Mouse (Mus musculus) CH12.LX (cell line): ENCODE data around the gene H1f0. TPM values are rescaled to one million over a fixed set of nuclear protein-coding genes. Genes with fewer than 3 reads are reported as not detected.
A peak's percentile ranks its signal among the peaks of the same experiment; 100 is the strongest.

ENCODE experiments used
- DNase-seq: peaks from one replicate; pipeline ENCODE4 v3.0.0-alpha.2; 2013; ENCODE audit errors: extremely low read depth
- H3K27ac ChIP-seq: 2 replicates; pipeline ENCODE4 v1.5.1; 2012; ENCODE audit warnings: low read depth, mild to moderate bottlenecking, control low read depth, moderate library complexity; ENCODE audit not compliant: insufficient read depth
- H3K27me3 ChIP-seq: replicated peaks from 2 replicates; pipeline ENCODE3; 2012; ENCODE audit warnings: inconsistent platforms
- H3K36me3 ChIP-seq, 2 experiments: replicated peaks in 1 of 2; 2 replicates each; pipeline versions ENCODE3 to v1.6.1; 2012; ENCODE audit warnings: inconsistent platforms in 1 of 2, low read length in 1 of 2, mild to moderate bottlenecking in 1 of 2, mixed read lengths in 1 of 2, moderate library complexity in 1 of 2; ENCODE audit not compliant: control insufficient read depth in 1 of 2, insufficient read depth in 1 of 2
- H3K4me1 ChIP-seq, 2 experiments: 2 replicates each; pipeline ENCODE4 v1.6.1; 2012; ENCODE audit warnings: inconsistent platforms in 1 of 2, moderate library complexity in 1 of 2; ENCODE audit not compliant: insufficient read depth in 2 of 2, control insufficient read depth in 1 of 2
- H3K4me2 ChIP-seq: 2 replicates; pipeline ENCODE4 v1.6.1; 2012; ENCODE audit warnings: low read depth, mild to moderate bottlenecking, control low read depth; ENCODE audit not compliant: poor library complexity, insufficient read depth, severe bottlenecking
- H3K4me3 ChIP-seq, 3 experiments: fragments of 150-350 bp in 1 of 3; sonication (generic) in 1 of 3; replicated peaks in 1 of 3; 2 replicates each; pipeline versions ENCODE3 to v1.5.1; 2011 to 2012; ENCODE audit warnings: low read depth in 2 of 3, low read length in 2 of 3, mild to moderate bottlenecking in 2 of 3, moderate library complexity in 2 of 3, control low read depth in 1 of 3, improper control_type of control experiment in 1 of 3, inconsistent platforms in 1 of 3, mixed read lengths in 1 of 3; ENCODE audit not compliant: poor library complexity in 1 of 3
- H3K79me2 ChIP-seq: replicated peaks from 2 replicates; pipeline ENCODE4 v1.6.1; 2012; ENCODE audit warnings: mild to moderate bottlenecking, moderate library complexity; ENCODE audit not compliant: control insufficient read depth, poor library complexity, insufficient read depth, severe bottlenecking; ENCODE audit errors: extremely low read depth
- H3K9ac ChIP-seq: 2 replicates; pipeline ENCODE4 v1.6.1; 2012; ENCODE audit warnings: low read depth, mild to moderate bottlenecking, control low read depth, moderate library complexity; ENCODE audit not compliant: insufficient read depth
- H3K9me3 ChIP-seq: replicated peaks from 2 replicates; pipeline ENCODE3; 2012; ENCODE audit warnings: low read length, inconsistent platforms, mixed read lengths
- BHLHE40 ChIP-seq: IDR thresholded peaks from 2 replicates; pipeline ENCODE4 v1.6.1; 2011; ENCODE audit warnings: mild to moderate bottlenecking, low read depth, low read length, improper control_type of control experiment
- CHD1 ChIP-seq: IDR thresholded peaks from 2 replicates; pipeline ENCODE4 v1.6.1; 2012; ENCODE audit warnings: low read depth, low read length, improper control_type of control experiment, inconsistent platforms
- CHD2 ChIP-seq: IDR thresholded peaks from 2 replicates; pipeline ENCODE4 v1.6.1; 2011; ENCODE audit warnings: low read length, improper control_type of control experiment
- CTCF ChIP-seq, 2 experiments: IDR thresholded peaks in 1 of 2; conservative IDR thresholded peaks in 1 of 2; 2 replicates each; pipeline ENCODE4 v1.5.1; 2011 to 2012; ENCODE audit warnings: low read depth in 2 of 2, low read length in 2 of 2, improper control_type of control experiment in 1 of 2, inconsistent platforms in 1 of 2, mild to moderate bottlenecking in 1 of 2, moderate library complexity in 1 of 2
- ELF1 ChIP-seq: IDR thresholded peaks from 2 replicates; pipeline ENCODE4 v1.6.1; 2014; ENCODE audit warnings: low read depth, mild to moderate bottlenecking, inconsistent platforms, low read length, improper control_type of control experiment
- EP300 ChIP-seq: IDR thresholded peaks from 2 replicates; pipeline ENCODE4 v1.6.1; 2011; ENCODE audit warnings: low read length, improper control_type of control experiment
- ETS1 ChIP-seq: conservative IDR thresholded peaks from 2 replicates; pipeline ENCODE4 v1.6.1; 2012; ENCODE audit warnings: low read depth, mild to moderate bottlenecking, inconsistent platforms, low read length, improper control_type of control experiment, moderate library complexity
- GABPA ChIP-seq: IDR thresholded peaks from 2 replicates; pipeline ENCODE4 v1.6.1; 2012; ENCODE audit warnings: low read depth, low read length, improper control_type of control experiment, inconsistent platforms; ENCODE audit not compliant: insufficient replicate concordance
- HCFC1 ChIP-seq: IDR thresholded peaks from 2 replicates; pipeline ENCODE4 v1.6.1; 2012; ENCODE audit warnings: low read depth, mild to moderate bottlenecking, inconsistent platforms, low read length, improper control_type of control experiment
- IRF4 ChIP-seq: IDR thresholded peaks from 2 replicates; pipeline ENCODE4 v1.6.1; 2014; ENCODE audit warnings: low read depth, mild to moderate bottlenecking, inconsistent platforms, low read length, improper control_type of control experiment
- KAT2A ChIP-seq: IDR thresholded peaks from 2 replicates; pipeline ENCODE4 v1.6.1; 2012; ENCODE audit warnings: low read length, improper control_type of control experiment, inconsistent platforms; ENCODE audit not compliant: insufficient replicate concordance
- MAX ChIP-seq: IDR thresholded peaks from 2 replicates; pipeline ENCODE4 v1.6.1; 2011; ENCODE audit warnings: low read length, improper control_type of control experiment
- MAZ ChIP-seq: IDR thresholded peaks from 2 replicates; pipeline ENCODE4 v1.6.1; 2012; ENCODE audit warnings: low read depth, mild to moderate bottlenecking, inconsistent platforms, low read length, improper control_type of control experiment, moderate library complexity
- MEF2A ChIP-seq: IDR thresholded peaks from 2 replicates; pipeline ENCODE4 v1.6.1; 2014; ENCODE audit warnings: low read depth, mild to moderate bottlenecking, inconsistent platforms, low read length, improper control_type of control experiment, borderline replicate concordance
- MXI1 ChIP-seq: IDR thresholded peaks from 2 replicates; pipeline ENCODE4 v1.6.1; 2011; ENCODE audit warnings: mild to moderate bottlenecking, low read depth, low read length, improper control_type of control experiment
- MYC ChIP-seq: IDR thresholded peaks from 2 replicates; pipeline ENCODE4 v1.6.1; 2011; ENCODE audit warnings: low read depth, mild to moderate bottlenecking, improper control_type of control experiment, low read length
- NELFE ChIP-seq: IDR thresholded peaks from 2 replicates; pipeline ENCODE4 v1.6.1; 2011; ENCODE audit warnings: low read depth, low read length, improper control_type of control experiment
- NRF1 ChIP-seq: IDR thresholded peaks from 2 replicates; pipeline ENCODE4 v1.6.1; 2014; ENCODE audit warnings: low read depth, mild to moderate bottlenecking, inconsistent platforms, low read length, improper control_type of control experiment, moderate library complexity
- POLR2A ChIP-seq: IDR thresholded peaks from 2 replicates; pipeline ENCODE4 v1.6.1; 2011; ENCODE audit warnings: low read depth, mild to moderate bottlenecking, improper control_type of control experiment, low read length
- POLR2AphosphoS2 ChIP-seq: IDR thresholded peaks from 2 replicates; pipeline ENCODE4 v1.6.1; 2011; ENCODE audit warnings: low read depth, low read length, improper control_type of control experiment
- RAD21 ChIP-seq: IDR thresholded peaks from 2 replicates; pipeline ENCODE4 v1.6.1; 2011; ENCODE audit warnings: low read depth, mild to moderate bottlenecking, low read length, improper control_type of control experiment, moderate library complexity
- RCOR1 ChIP-seq: conservative IDR thresholded peaks from 2 replicates; pipeline ENCODE4 v1.6.1; 2012; ENCODE audit warnings: low read depth, mild to moderate bottlenecking, inconsistent platforms, low read length, improper control_type of control experiment
- SIN3A ChIP-seq: IDR thresholded peaks from 2 replicates; pipeline ENCODE4 v1.6.1; 2012; ENCODE audit warnings: low read length, improper control_type of control experiment, inconsistent platforms
- SMC3 ChIP-seq: IDR thresholded peaks from 2 replicates; pipeline ENCODE4 v1.6.1; 2011; ENCODE audit warnings: low read depth, low read length, improper control_type of control experiment
- TBP ChIP-seq: conservative IDR thresholded peaks from 2 replicates; pipeline ENCODE4 v1.6.1; 2011; ENCODE audit warnings: low read depth, low read length, improper control_type of control experiment
- TCF12 ChIP-seq: IDR thresholded peaks from 2 replicates; pipeline ENCODE4 v1.6.1; 2014; ENCODE audit warnings: low read depth, mild to moderate bottlenecking, inconsistent platforms, low read length, improper control_type of control experiment
- UBTF ChIP-seq: IDR thresholded peaks from 2 replicates; pipeline ENCODE4 v1.6.1; 2012; ENCODE audit warnings: low read depth, mild to moderate bottlenecking, inconsistent platforms, low read length, improper control_type of control experiment, moderate library complexity
- USF1 ChIP-seq: IDR thresholded peaks from 2 replicates; pipeline ENCODE4 v1.6.1; 2014; ENCODE audit warnings: low read depth, mild to moderate bottlenecking, inconsistent platforms, low read length, improper control_type of control experiment
- USF2 ChIP-seq: conservative IDR thresholded peaks from 2 replicates; pipeline ENCODE4 v1.6.1; 2011; ENCODE audit warnings: low read depth, low read length, improper control_type of control experiment
- ZC3H11A ChIP-seq: IDR thresholded peaks from 2 replicates; pipeline ENCODE4 v1.6.1; 2012; ENCODE audit warnings: low read depth, mild to moderate bottlenecking, inconsistent platforms, low read length, improper control_type of control experiment
- ZKSCAN1 ChIP-seq: IDR thresholded peaks from 2 replicates; pipeline ENCODE4 v1.6.1; 2012; ENCODE audit warnings: low read depth, inconsistent platforms, low read length, improper control_type of control experiment, borderline replicate concordance
- ZMIZ1 ChIP-seq: IDR thresholded peaks from 2 replicates; pipeline ENCODE4 v1.6.1; 2012; ENCODE audit warnings: low read depth, mild to moderate bottlenecking, inconsistent platforms, low read length, improper control_type of control experiment
- ZNF384 ChIP-seq: IDR thresholded peaks from 2 replicates; pipeline ENCODE4 v1.6.1; 2012; ENCODE audit warnings: low read depth, low read length, improper control_type of control experiment, inconsistent platforms
- dilution Hi-C: fragments of 300-500 bp; cut with MboI; formaldehyde crosslinking; loops from 2 replicates; pipeline ENCODE4 v1.14.3; 2020; ENCODE audit warnings: low sequenced_read_pairs; ENCODE audit not compliant: extremely low pct_unique_long_range_greater_than_20kb, extremely low pct_ligation_motif_present
- in situ Hi-C: fragments of 300-500 bp; cut with MboI; formaldehyde crosslinking; loops from 3 replicates; pipeline ENCODE4 v1.14.3; 2019; ENCODE audit warnings: low sequenced_read_pairs, low pct_ligation_motif_present, low pct_unique_long_range_greater_than_20kb, mixed read lengths
- polyA plus RNA-seq: library from polyadenylated mRNA; unstranded; fragments of >175 nt; gene quantifications from 2 replicates; pipeline ENCODE4 v1.2.1, GENCODE M21; 2012; ENCODE audit warnings: low read depth; ENCODE audit not compliant: insufficient read length
- total RNA-seq, 2 experiments: library from RNA; depleted of rRNA; stranded (reverse); fragments of 300-350 nt in 1 of 2; fragments of >200 nt in 1 of 2; gene quantifications; 2 replicates each; pipeline ENCODE4 v1.2.3; 2012 to 2014

The H1f0 gene
- total and polyA plus RNA-seq, 3 experiments, result 11.9 to 100 (median 15.9) TPM

GRCm38 (mm10) chr15:79038853-79039252, 10.6 kb downstream of the H1f0 start (continued):
- TF ChIP-seq NELFE, result peak; percentile 76; the same call in 1 of the 2 replicates
- peak; percentile 74; the same call in 1 of the 2 replicates for TF ChIP-seq SIN3A
- TF ChIP-seq RCOR1, result no peak
- no peak for TF ChIP-seq POLR2AphosphoS2
- peak; percentile 65; the same call in 1 of the 2 replicates for TF ChIP-seq MAZ
- 0 out of 2 replicates have a peak, but pooled peaks have one; percentile 22 for TF ChIP-seq BHLHE40
- no peak for TF ChIP-seq ZKSCAN1
- no peak for TF ChIP-seq GABPA
- no peak for TF ChIP-seq ZMIZ1
- TF ChIP-seq SMC3, result peak; percentile 91
- TF ChIP-seq USF2, result no peak
- peak; percentile 56; the same call in 1 of the 2 replicates for TF ChIP-seq MXI1
- TF ChIP-seq MYC, result peak; percentile 78; the same call in 1 of the 2 replicates
- TF ChIP-seq ZC3H11A, result 0 out of 2 replicates have a peak, but pooled peaks have one; percentile 46
- no peak for TF ChIP-seq ETS1
- TF ChIP-seq IRF4, result peak; percentile 74; the same call in 1 of the 2 replicates
- TF ChIP-seq KAT2A, result no peak

GRCm38 (mm10) chr15:79040501-79041416, 12.5 kb downstream of the H1f0 start:
- peaks cover 2% of the 10 kb centered on the region for H3K27me3 ChIP-seq
- H3K79me2 ChIP-seq, result no peaks in the 10 kb centered on the region
- in situ Hi-C loops, result no loop called here
- peak; percentile 80 for DNase-seq
- peaks cover 18 to 42% of the 10 kb centered on the region in 2 experiments for H3K4me1 ChIP-seq
- peaks cover 24 to 37% of the 10 kb centered on the region in 2 experiments for H3K36me3 ChIP-seq
- peaks cover 6% of the 10 kb centered on the region for H3K9me3 ChIP-seq
- H3K9ac ChIP-seq, result peak overlapping the region; percentile 45
- H3K27ac ChIP-seq, result 0 out of 2 replicates have a peak overlapping the region, but pooled peaks have one; percentile 5
- H3K4me2 ChIP-seq, result peak overlapping the region; percentile 52
- dilution Hi-C loops, result no loop called here
- peak overlapping the region; percentile 63 to 69 (median 67) for H3K4me3 ChIP-seq
- no peak for TF ChIP-seq EP300
- no peak for TF ChIP-seq SMC3
- TF ChIP-seq ELF1, result peak; percentile 38; the same call in 1 of the 2 replicates
- 0 out of 2 replicates have a peak, but pooled peaks have one; percentile 51 for TF ChIP-seq ZMIZ1
- no peak for TF ChIP-seq CHD1
- TF ChIP-seq SIN3A, result peak; percentile 32; the same call in 1 of the 2 replicates
- TF ChIP-seq CHD2, result no peak; the same call in 1 of the 2 replicates
- TF ChIP-seq HCFC1, result no peak
- no peak for TF ChIP-seq POLR2AphosphoS2
- 0 out of 2 replicates have a peak, but pooled peaks have one; percentile 70 for TF ChIP-seq UBTF
- TF ChIP-seq TCF12, result peak; percentile 61; the same call in 1 of the 2 replicates
- TF ChIP-seq NRF1, result no peak
- TF ChIP-seq BHLHE40, result peak; percentile 90
- no peak for TF ChIP-seq RAD21
- peak; percentile 48; the same call in 1 of the 2 replicates for TF ChIP-seq TBP
- no peak for TF ChIP-seq MAZ
- peak; percentile 41; the same call in 1 of the 2 replicates for TF ChIP-seq NELFE
- TF ChIP-seq MEF2A, result no peak
- TF ChIP-seq USF1, result no peak
- no peak for TF ChIP-seq ZNF384
- no peak for TF ChIP-seq CTCF (conservative IDR thresholded peaks at IDR 0.05 in 1 of 2, IDR thresholded peaks at IDR 0.05 in 1 of 2; ENCODE audit: low read depth in 2 of 2, low read length in 2 of 2)
- no peak for TF ChIP-seq ETS1
- TF ChIP-seq POLR2A, result peak; percentile 70
- peak; percentile 75 for TF ChIP-seq MXI1
- peak; percentile 74 for TF ChIP-seq MAX
- no peak for TF ChIP-seq ZKSCAN1
